In genomic region chr8:106399694-106400093, GRCm38 (mm10) we compare ENCODE assay signal across 8 mouse cellular contexts. TPM values are rescaled to one million over a fixed set of nuclear protein-coding genes. Genes with fewer than 3 reads are reported as not detected.
DNase-seq lines count a peak whose midpoint lies in the region; ATAC-seq lines count a peak whose summit lies in the region.

No protein-coding gene starts in this region.

- peak; percentile 76; the same call in 1 of the 2 replicates for ATAC-seq in kidney, embryonic 14.5 days (ENCODE audit: low FRiP score, low TSS enrichment)

- no peak overlapping the region for H3K4me3 ChIP-seq in kidney, embryonic 14.5 days (ENCODE audit: low read length)

- no peak overlapping the region for H3K4me2 ChIP-seq in kidney, embryonic 14.5 days (replicated peaks; ENCODE audit: low read depth, low read length)

- peaks cover 8% of the 10 kb centered on the region; the same call in 1 of the 2 replicates for H3K4me1 ChIP-seq in kidney, embryonic 14.5 days (ENCODE audit: control insufficient read depth, insufficient read depth, low read length)

- H3K36me3 ChIP-seq in kidney, embryonic 14.5 days (ENCODE audit: control insufficient read depth, insufficient read depth, low read length): no peaks in the 10 kb centered on the region

- H3K9me3 ChIP-seq in kidney, embryonic 14.5 days (ENCODE audit: control insufficient read depth, low read length): no peaks in the 10 kb centered on the region

- WGBS in kidney, embryonic 14.5 days: 28% methylated on average over 8 of the region's 8 CpGs

- H3K9ac ChIP-seq in kidney, embryonic 14.5 days (ENCODE audit: low read depth, low read length): no peak overlapping the region

- H3K27ac ChIP-seq in kidney, embryonic 14.5 days (ENCODE audit: low read depth, low read length): peak overlapping the region; percentile 33; the same call in 1 of the 2 replicates

- no peaks in the 10 kb centered on the region for H3K27me3 ChIP-seq in kidney, embryonic 14.5 days (ENCODE audit: control insufficient read depth, insufficient read depth, low read length)

- peak; percentile 82 to 86 for DNase-seq in cerebellum, postnatal 10 days
- no peak for DNase-seq in cerebellum, adult 11 months
- peak; percentile 99 for DNase-seq in NIH3T3 (ENCODE audit: low read depth)
- DNase-seq in heart, adult 18-20 months: peak; percentile 88 to 95
- DNase-seq in ovary, postnatal 14 days (ENCODE audit: low spot score): peak; percentile 54
- DNase-seq in c-Kit-positive CD71-positive TER-119-positive erythroid progenitor cells, embryonic 14.5 days (ENCODE audit: low spot score): no peak
- DNase-seq in right cerebral cortex, postnatal 36 days (ENCODE audit: low spot score in 2 of 2): no peak

RNA-seq across cellular contexts. Expression of gene Zfp90, which starts 15.4 kb away (rescaled TPM):
- total RNA-seq in heart, adult 18-20 months (2021): 1 to 10 TPM; 2.8 to 3.2 TPM
- polyA plus RNA-seq in kidney, embryonic 14.5 days (2014; fragmentation: Nextera tagmentation; extraction: Ambion mirVana): 15.9 and 19.5 TPM in 2 replicates

Comparison
In these comparisons a context has a peak if more than half of its experiments do, and no peak if none do; other contexts are left out.
1. DNase-seq: peak in cerebellum, postnatal 10 days (2 of 2), NIH3T3 (single experiment), heart, adult 18-20 months (2 of 2) and ovary, postnatal 14 days (single experiment); none in cerebellum, adult 11 months (single experiment), c-Kit-positive CD71-positive TER-119-positive erythroid progenitor cells, embryonic 14.5 days (single experiment) and right cerebral cortex, postnatal 36 days (0 of 2).